Mouse (Mus musculus): ENCODE measurements around the gene Srxn1.

Srxn1 gene

DNA sequence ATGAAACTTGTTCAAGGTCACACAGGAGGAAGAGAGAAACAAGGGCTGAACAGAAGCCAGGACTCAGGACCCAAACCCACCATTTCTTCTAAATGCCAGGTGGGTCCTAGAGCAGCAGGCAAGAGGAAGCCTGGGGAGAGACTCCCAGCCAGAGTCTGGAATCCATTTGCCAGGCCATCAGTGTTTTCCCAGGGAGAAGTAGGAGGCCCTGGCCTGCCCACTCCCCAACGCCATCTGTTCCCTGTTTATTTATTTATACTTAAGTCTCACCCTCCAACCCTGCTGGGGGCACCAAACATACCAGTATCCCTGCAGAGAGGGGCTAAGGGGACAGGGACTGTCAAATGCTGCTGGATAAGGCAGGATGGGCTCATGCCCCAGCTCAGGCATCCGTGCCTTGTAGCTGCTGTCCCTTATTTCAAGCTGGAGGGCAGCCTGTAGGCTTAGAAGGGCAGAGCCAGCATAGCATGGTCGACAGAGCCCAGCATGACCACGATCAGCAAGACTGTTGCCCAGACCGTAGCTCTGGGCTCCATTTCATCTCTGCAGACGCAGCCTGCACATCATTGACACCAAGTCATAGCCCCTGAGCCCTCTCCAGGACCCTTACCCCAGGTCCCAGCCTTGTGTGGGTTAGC is 14.0 kb downstream of the Srxn1 start:
- DNase-seq (ENCODE audit: low spot score) = no peak

DNA sequence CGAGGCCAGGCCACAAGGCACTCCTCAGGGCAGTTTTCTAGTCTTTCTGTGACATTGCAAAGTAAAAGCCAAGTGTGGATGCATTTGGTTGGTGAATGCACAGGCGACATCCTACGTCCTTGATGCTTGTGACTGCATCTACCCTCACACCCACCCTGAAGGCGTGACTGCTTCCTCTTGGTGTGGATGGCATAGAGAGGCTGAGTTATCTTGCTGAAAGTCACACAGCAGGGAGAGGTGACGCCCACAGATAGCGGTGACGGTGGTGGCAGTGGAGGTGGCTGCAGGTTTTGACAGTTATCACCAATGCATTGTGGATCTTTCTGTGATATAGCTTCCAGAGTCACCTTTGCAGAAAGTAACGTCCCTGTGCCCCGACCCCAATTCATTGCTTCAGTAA is 17.6 kb downstream of the Srxn1 start:
- no peak for DNase-seq (ENCODE audit: low spot score)

DNA sequence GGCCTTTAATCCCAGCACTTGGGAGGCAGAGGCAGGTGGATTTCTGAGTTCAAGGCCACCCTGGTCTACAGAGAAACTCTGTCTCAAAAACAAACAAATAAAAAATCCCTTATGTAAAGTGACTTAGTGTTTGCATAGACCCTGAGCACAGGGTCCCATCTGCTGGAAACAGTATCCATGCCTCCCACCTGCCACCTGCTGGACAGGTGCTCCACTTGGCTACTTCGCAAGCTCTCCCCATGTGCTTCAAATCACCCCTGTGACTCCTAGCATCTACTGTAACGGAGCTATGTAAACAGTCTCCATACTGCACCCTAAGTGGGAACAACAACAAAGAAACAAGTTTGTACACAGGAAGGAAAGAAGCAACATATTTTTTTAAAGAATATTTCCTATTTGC is 23.3 kb downstream of the Srxn1 start:
- no peak for DNase-seq (ENCODE audit: low spot score)

DNA sequence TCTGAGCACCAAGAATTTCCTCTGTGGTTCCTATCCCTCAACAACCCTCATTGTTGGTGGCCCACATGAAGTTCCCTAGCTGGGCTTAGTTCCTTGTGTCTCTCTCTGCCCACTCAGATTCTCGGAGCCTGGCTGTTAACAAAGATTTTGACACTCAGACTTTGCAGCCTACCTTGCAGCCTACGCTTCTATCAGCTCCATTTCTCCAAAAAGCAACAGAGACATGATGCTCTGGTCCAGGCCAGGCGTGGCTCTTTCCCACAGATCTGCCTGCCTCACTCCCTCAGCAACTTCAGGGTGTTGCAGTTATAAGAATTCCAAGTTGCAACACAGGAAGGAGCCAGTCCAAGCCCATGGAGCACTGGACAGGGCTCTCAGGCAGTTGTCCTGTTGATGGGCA is 24.5 kb downstream of the Srxn1 start:
- DNase-seq (ENCODE audit: low spot score) = peak; percentile 46

DNA sequence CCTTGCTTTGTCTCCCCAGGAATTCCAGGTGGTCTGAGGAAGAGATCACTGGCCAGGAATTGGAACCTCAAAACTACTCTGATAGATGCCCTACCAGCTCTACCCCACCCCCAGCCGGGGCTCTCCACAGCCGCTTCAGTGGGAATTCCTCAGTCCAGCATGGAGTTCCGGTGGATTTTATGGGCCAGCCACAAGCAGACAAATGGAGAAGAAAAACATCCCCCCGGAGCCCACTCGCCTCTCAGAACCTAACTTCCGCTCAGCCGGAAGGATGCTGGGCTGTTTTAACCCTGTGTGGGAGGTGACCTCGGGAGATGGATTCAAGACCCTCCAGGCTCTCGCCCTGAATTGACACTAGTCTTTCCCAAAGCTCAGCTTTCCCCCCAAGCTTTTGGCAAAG is 26.7 kb downstream of the Srxn1 start:
- no peak for DNase-seq (ENCODE audit: low spot score)

DNA sequence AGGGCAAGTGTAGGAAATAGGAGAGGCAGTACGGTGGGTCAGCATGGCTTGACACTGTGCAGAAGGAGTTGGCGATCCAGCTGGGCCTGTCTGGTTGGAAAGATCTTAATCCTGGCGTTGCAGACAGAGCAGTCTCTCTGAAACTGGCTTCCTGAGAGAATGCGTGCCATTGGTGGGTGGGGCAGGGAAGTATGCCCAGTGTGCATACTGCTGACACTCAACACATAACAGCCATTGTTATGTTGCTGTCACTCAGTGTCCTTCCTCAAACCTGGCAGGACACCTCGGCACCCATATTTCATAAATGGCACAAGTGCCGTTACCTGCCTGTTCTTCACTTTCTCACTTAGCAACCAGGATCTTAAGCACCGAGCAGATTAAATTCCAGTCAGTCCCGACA is 27.4 kb downstream of the Srxn1 start:
- DNase-seq (ENCODE audit: low spot score) = no peak

DNA sequence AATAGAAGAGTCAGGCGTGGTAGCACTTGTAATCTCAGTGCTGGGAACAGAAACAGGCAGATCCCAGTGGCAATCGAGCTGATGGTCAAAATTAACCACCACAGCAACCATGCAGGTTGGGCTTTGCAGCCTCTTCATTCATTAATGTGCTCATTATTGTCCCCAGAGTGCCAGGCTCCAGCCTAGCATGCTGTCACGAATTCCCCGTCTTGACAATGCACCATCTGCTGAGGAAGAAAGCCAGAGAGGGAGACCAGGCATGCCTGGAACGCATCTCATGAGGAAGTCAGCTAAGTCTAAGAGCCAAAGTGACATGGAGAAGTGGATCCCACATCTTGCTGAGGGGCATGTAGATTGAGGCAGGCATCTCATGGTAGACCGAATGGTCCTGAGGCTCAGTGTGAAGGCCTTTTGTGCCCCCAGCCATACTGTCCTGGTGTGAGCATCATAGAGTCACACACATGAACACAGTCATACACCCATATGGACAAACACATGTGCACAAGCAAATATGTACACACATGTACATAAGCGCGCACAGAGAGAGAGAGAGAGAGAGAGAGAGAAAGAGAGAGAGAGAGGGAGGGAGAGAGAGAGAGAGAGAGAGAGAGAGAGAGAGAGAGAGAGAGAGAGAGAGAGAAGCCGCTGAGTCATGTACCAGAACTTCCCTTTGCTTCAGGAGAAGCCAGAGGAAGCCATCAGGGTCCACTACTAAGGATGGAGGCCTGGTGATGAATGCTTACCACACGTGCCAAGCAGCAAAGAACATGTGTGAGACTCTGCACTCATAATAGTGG is 34.1 kb downstream of the Srxn1 start:
- no peak for DNase-seq (ENCODE audit: low spot score)

DNA sequence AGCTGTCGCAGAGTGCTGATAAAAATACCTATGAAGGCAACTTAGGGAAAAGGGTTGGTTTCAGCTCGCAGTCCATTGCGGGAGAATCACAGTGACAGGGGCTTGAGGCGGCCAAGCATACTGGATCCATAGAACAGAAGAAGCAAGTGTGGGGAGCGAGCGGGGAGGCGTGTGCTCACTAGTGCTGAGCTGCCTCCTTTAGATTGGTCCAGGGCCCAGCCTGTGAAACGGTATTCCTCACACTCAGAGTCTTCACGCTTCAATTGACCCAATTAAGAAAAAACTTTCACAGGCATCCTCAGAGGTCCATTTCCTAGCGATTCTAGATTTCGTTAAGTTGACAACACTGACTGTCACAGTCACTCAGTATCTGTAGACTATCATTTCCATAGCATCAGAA is 35.6 kb downstream of the Srxn1 start:
- DNase-seq (ENCODE audit: low spot score) = no peak

GRCm38 (mm10) chr2:152141491-152141890 is 36.2 kb downstream of the Srxn1 start:
- no peak for DNase-seq (ENCODE audit: low spot score)

DNA sequence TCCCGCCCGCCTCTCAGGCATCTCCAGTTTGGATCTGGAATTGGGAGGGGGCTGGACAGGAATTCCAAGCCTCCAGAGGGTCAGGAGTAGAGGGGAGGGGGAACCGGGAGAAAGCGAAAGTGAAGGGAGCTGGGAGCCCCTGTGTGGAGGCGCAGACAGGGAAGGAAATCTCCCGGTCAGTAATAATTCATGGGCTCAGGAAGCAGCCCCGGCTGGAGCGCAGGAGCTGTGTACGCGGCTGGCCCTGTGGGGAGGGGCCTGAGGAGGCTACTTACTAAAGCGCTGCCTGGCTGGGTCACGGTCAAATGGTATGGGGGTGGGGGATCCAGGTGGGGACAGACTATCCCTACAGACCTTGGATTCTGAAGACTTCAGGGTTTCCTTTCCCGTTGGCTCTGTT is 36.7 kb downstream of the Srxn1 start:
- no peak for DNase-seq (ENCODE audit: low spot score)

DNA sequence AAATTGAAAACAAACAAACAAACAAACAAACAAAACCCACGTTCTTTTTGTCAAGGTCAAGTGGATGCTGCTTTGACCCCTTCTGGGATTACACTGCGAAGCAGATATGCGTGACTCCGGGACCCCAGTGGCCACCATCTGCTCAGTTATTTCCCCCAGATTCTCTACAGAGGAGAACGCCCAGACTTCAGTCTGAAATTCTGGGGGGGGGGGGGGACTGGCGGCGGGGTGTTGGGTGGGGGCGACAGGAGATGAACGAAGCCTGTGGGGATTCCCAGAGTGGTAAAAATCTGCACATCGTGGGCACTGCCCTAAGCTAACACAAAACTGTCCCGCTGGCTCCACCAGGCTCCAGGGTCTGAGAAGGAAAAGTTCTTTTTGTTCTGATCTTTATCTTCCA is 37.3 kb downstream of the Srxn1 start:
- DNase-seq (ENCODE audit: low spot score) = no peak

DNA sequence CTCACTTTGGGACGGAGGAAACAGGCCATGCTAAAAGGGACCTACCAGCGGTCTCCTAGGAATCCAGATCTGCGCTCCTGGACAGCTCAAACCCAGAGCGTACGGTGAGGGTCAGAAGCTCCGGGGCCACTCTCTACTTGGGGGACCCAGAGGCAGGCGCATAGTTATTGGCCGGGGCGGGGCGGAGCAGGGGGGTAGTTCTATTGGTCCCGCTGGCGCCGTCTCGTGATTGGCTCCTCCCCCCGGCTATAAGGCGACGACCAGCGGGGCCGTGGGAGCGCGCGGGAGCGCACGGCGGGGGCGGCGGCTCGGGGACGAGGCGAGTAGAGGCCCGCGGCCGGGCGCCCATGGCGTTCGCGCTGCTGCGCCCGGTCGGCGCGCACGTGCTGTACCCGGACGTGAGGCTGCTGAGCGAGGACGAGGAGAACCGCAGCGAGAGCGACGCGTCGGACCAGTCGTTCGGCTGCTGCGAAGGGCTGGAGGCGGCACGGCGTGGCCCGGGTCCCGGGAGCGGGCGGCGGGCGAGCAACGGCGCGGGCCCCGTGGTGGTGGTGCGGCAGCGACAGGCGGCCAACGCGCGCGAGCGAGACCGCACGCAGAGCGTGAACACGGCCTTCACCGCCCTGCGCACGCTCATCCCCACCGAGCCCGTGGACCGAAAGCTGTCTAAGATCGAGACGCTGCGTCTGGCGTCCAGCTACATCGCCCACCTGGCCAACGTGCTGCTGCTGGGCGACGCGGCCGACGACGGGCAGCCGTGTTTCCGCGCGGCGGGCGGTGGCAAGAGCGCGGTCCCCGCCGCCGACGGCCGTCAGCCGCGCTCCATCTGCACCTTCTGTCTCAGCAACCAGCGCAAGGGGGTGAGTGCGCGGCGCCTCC is 38.2 kb downstream of the Srxn1 start, which contains the start of gene Tcf15:
Gene Tcf15 (plus strand): TSS at position 283 of the 879 bp plus-strand sequence.
- DNase-seq (ENCODE audit: low spot score) = no peak

DNA sequence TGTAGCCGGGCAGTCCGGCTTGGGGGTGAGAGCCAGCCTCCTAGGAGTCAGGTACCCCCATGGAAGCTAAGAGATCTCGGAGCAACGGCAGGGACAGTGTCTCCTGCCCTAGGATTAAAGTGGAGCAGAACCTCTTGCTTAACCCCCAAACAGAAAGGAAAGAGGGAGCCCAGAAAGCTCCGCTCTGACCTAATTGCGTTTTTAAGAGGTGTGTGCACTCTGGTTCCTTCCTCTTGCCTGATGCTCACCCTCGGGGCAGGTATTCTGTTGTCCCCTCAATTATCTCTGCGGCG is 38.8 kb downstream of the Srxn1 start:
- DNase-seq (ENCODE audit: low spot score) = no peak

- no peak for DNase-seq (ENCODE audit: low spot score)
Observed at GRCm38 (mm10) chr2:152144501-152144900, 39.2 kb downstream of the Srxn1 start.

DNA sequence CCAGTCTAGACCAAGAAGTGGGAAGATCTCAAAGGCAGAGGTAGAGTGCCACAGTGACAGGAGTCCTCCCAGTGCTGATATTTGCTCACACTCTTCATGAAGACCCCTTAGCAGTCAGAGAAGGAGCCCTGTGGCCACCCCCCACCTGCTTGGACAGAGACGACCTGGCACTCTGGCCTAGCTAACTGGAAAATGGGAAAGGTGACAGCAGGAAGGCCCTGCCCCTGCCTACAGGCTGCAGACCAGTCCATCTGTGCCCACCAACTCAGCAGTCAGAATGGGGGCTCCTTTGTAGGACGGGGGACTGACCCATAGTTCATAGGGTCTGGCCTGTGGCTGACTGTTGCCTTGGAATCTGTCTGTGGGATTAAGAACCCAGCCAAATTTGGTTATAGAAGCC is 40.4 kb downstream of the Srxn1 start:
- no peak for DNase-seq (ENCODE audit: low spot score)

DNA sequence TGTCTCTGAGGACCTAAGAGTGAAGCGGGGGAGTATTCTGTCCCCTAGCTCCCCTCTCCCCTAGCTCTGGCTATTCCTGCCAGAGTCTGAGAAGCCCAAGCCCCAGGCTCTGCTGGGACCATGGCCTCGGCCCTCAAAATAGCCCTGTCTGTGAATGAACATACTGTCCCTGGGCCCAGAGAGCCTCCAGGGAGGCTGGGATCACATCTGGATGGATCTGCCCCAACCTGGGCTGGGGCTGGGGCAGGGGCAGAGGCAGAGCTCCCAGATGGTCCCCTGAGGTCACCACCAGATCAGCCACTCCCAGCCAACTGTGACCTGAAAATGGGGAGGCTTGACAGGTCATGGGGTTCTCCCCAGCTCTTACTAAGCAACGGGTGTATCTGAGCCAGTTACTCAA is 41.8 kb downstream of the Srxn1 start:
- DNase-seq (ENCODE audit: low spot score) = no peak

- DNase-seq (ENCODE audit: low spot score) = no peak
Observed at GRCm38 (mm10) chr2:152148675-152149074, 43.4 kb downstream of the Srxn1 start.

DNA sequence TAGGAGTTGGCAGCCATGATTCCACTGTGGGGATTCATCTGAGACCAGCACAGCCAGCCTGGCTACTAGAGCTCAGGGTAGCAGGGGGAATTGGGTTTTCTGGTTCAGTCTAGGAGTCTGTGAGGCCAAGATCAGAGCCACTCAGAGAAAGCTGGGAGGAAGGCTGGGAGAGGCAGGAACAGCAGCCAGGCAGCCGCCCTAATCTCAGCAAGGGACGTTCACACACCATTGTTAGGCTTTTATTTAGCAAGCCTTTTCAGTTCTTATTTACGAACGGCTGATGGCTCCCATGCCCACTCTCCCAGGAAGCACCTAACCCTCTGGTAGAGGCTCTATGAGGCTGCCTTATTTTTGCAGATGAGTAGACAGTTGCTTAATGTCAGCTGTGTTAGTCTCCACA is 44.6 kb downstream of the Srxn1 start:
- DNase-seq (ENCODE audit: low spot score) = no peak

DNA sequence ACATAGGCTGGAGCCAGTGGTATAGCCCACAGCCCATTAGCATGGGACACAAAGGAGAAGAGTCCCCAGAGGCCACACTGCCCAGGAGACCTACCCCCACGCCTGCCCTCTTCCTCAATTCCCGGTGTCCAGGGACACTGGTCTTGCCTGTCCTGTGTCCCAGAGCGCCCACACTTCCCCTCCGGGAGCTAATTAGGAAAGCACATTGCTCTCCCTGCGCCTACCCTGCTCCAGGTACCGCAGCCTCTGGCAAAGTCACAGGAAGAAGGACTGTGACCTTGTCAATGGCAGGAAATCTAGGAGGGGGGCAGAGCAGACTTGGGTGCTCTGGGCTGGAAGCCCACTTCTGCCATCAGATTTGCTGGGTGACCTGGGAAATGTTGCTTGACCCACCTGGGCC is 45.1 kb downstream of the Srxn1 start:
- no peak for DNase-seq (ENCODE audit: low spot score)

DNA sequence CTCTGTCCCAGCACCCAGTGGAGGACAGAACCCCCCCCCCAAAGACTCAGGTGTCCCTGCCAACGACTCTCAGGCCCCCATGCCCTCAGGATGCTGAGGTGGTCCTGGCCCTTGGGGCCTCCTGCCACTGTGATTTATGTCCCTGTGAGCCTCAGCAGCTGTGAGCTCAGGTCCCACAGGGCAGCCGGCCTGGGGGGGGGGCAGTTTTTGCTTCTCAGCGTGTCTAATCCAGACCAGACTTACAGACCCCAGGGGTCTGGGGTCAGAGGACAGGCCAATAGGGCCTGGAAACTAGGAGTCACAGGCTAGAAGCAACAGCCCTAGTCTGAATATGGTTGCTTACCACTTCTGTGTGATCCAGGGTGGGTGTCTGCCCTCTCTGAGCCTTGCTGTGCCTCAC is 48.0 kb downstream of the Srxn1 start:
- DNase-seq (ENCODE audit: low spot score) = no peak

DNA sequence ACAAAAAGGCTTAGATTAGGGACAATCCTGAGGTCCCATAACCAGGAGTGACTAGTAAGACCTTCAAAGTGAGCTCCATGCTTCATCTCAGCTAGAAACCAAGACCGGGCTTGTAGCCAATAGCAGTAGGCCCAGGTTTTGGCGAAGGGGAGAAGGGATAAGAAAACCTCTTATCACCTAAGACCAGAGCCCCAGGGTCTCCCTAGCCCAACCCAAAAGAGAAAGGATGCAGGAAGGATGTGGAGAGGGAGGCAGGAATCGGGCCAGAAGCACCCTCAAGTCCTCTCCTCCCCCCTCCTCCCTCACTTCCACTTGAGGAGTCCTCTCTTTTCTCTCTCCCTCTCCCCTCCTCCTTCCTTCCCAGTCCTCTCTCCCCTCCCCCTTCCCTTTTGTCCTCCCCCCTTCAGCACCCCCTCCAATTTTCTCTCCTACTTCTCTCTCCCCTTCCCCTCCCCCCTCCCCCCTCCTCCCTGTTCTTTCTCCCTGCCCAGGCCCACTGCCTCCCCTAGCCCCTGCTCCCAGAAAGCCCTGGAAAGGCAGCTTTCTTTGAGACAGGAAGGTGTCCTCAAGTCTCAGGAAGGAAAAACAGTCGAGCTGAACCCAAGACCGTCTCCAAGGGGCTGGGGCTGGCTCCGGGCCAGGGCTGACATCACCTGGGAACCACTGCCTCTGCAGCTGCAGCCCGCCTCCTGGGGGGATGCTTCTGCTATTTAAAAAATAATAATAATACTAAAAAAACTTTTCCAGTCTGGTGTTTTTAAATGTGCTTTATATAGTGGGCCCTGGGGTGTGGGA is 50.3 kb downstream of the Srxn1 start:
- DNase-seq (ENCODE audit: low spot score) = no peak

DNA sequence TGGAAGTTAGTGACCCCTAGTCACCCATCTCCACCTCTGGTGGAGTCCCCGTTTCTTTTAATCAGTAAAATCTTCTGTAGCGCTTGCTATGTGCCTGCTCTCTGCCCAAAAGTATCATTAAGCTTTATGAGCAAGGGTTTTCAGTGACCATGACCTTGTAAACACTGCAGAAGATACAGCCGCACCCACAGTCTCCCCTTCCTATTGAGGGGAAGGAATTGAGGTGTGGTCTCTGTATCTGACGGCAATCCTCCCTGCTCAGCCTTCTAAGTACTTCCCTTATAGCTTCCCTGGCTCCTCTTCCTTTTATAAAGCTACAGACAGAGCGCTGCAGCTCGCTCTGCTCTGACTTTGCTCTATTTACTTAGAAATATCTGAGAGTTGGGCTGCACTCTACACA is 51.2 kb downstream of the Srxn1 start:
- DNase-seq (ENCODE audit: low spot score) = no peak

Data from left cerebral cortex, adult 11 months (tissue).